Mouse (Mus musculus) liver, adult 2 months (tissue): ENCODE data around the gene Sult1b1.

Source experiments
- CTCF ChIP-seq: fragments of 200-500 bp; IDR thresholded peaks from 2 replicates; pipeline ENCODE4 v1.5.1; 2011; ENCODE audit warnings: low read depth, low read length, control low read depth
- POLR2A ChIP-seq: fragments of 200-500 bp; IDR thresholded peaks from 2 replicates; pipeline ENCODE4 v1.6.1; 2011; ENCODE audit warnings: low read length, control low read depth; ENCODE audit not compliant: insufficient read depth; ENCODE audit errors: extremely low read depth

DNA sequence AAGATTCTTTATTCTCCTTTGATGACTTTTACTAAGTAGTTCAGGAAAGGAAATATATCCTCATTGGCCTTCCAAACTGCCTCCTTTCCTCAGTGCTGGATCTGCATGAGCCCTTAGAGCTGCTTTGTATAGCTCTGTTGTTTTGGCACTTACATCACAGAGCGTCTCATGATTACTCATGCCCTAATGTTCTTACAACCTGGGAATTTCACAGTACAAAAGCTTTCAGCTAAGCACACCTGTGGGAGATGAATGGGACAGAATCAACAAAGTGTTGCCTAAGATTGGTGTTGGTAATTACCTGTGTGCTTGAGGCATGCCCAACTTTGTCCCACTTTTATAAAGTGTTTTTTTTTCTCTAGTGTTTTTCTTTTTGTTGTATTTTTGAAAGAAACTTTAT lies 35.3 kb downstream of the Sult1b1 start:
- TF ChIP-seq POLR2A (no peak), CTCF (no peak)
